Mouse (Mus musculus) small intestine, adult 2 months (tissue): ENCODE data around the gene Vrk3.

Source experiments
- CTCF ChIP-seq: fragments of 200-500 bp; IDR thresholded peaks from 2 replicates; pipeline ENCODE4 v1.5.1; 2012; ENCODE audit warnings: low read depth, mild to moderate bottlenecking, control low read depth, inconsistent platforms, low read length, moderate library complexity, mixed read lengths; ENCODE audit not compliant: insufficient replicate concordance, insufficient read length; ENCODE audit errors: extremely low read depth
- POLR2A ChIP-seq: fragments of 200-500 bp; IDR thresholded peaks from 2 replicates; pipeline ENCODE4 v1.6.1; 2012; ENCODE audit warnings: low read depth, mild to moderate bottlenecking, control low read depth, inconsistent platforms, low read length, moderate library complexity

DNA sequence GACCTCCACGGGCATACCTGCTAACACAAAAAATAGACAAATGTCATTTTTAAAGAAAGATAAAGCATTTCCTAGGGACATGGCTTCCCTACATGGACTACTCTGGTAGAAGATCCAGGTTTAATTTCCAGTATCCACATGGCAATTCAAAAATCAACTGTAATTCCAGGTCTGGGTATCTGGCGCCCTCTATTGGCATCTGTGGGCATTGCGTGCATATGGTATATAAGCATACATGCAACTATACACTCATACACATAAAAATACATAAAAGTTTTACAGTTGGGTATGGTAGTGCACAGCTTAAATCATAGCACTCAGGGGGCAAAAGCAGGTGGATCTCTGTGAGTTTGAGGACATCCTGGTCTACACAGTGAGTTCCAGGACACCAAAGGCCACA, 43.9 kb upstream of the Vrk3 start:
- TF ChIP-seq CTCF (no peak), POLR2A (no peak)
